Mouse (Mus musculus) forebrain, embryonic 10.5 days (tissue): ENCODE measurements around the gene Lgr6. TPM values are rescaled to one million over a fixed set of nuclear protein-coding genes. Genes with fewer than 3 reads are reported as not detected.

ENCODE experiments used
- DNase-seq: peaks from one replicate; pipeline ENCODE4 v3.0.0-alpha.2; 2017; ENCODE audit warnings: low spot score; ENCODE audit errors: extremely low spot score
- H3K27ac ChIP-seq: fragments of 300-500 bp; sonication (generic); 2 replicates; pipeline ENCODE4 v1.5.1; 2016; ENCODE audit warnings: mild to moderate bottlenecking
- H3K27me3 ChIP-seq: fragments of 300-500 bp; sonication (generic); 2 replicates; pipeline ENCODE4 v1.6.1; 2016; ENCODE audit warnings: mild to moderate bottlenecking; ENCODE audit not compliant: poor library complexity, severe bottlenecking
- H3K36me3 ChIP-seq: fragments of 300-500 bp; sonication (generic); replicated peaks from 2 replicates; pipeline ENCODE4 v1.6.1; 2016; ENCODE audit warnings: mild to moderate bottlenecking, moderate library complexity
- H3K4me1 ChIP-seq: fragments of 300-500 bp; sonication (generic); 2 replicates; pipeline ENCODE4 v1.6.1; 2016
- H3K4me3 ChIP-seq: fragments of 300-500 bp; sonication (generic); 2 replicates; pipeline ENCODE4 v1.5.1; 2016; ENCODE audit warnings: mild to moderate bottlenecking, moderate library complexity
- H3K9me3 ChIP-seq: fragments of 300-500 bp; sonication (generic); 2 replicates; pipeline ENCODE4 v1.6.1; 2016; ENCODE audit warnings: mild to moderate bottlenecking, moderate library complexity
- WGBS: fragments of 180-500 bp; shearing (Covaris S2); methylation state at CpG from one replicate; pipeline ENCODE4 v1.1.7; 2016; 5-methylcytosine and 5-hydroxymethylcytosine counted together
- polyA plus RNA-seq: library from polyadenylated mRNA; unstranded; fragments of >200 nt; fragmentation: Nextera tagmentation; extraction: Ambion mirVana; gene quantifications from 2 replicates; pipeline ENCODE4 v1.2.1, GENCODE M21; 2016

The Lgr6 gene
- polyA plus RNA-seq, 1 experiment from 2014 or later, result 0.14 TPM

DNA sequence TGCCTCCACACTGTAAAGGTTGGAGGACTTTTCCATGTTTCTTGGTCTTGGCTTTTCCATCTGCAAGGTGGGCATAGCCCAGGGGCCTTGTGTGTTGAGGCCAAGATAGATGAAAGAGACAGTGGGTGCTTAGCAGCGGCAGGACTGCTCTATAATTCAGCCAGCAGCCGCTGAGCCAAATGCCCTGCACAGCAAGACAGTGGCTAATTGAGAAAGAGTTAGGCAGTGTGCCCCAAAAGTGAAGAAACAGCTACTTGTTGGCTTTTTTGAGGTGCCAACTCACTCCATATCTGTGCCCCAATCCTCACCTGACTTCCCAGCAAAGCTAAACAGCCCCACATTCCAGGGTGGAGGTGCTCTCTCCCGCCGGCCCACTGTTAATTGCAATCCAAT is 85.3 kb downstream of the Lgr6 start:
- peaks cover 34% of the 10 kb centered on the region for H3K4me1 ChIP-seq

DNA sequence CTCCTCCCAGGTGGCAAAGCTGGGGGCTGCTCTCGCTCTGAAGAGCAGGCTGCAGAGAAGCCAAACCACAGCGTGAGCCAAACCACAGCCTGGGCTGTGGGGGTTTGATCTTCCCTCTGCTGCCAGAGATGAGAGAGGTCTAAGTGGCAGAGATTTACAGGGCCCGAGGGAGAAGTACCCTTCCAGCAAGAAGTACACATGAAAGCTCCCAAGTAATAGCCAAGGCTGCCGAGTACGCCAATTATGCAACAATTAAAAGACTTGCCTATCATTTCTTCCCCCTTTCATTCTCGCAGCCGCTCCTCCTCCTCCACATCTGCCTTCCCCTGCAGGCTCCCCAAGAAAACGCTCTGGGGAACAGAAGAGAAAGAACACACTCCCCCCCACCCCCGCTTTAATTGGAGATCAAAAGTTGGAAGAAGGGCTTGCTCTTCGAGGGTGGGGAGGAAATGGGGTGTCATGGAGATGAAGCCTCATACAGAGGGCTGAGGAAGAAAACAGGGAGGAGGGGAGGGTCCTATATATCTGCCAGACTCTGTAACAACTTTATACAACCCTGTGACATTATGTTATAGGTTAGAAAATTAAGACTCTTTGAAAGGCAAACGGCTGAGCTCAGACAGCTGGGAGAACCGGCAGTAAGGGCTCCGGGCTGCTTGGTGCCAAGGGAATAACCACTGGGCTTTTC is 85.8 kb downstream of the Lgr6 start:
- H3K36me3 ChIP-seq, result no peaks in the 10 kb centered on the region
- no peaks in the 10 kb centered on the region; the same call in 1 of the 2 replicates for H3K27me3 ChIP-seq
- 54% methylated on average over 13 of the region's 13 CpGs for WGBS
- no peak overlapping the region for H3K4me3 ChIP-seq
- H3K27ac ChIP-seq, result peak overlapping the region; percentile 57; the same call in 1 of the 2 replicates
- DNase-seq, result no peak
- no peaks in the 10 kb centered on the region for H3K9me3 ChIP-seq
- peaks cover 34% of the 10 kb centered on the region for H3K4me1 ChIP-seq

More for the DNA sequence above, 85.3 kb downstream of the Lgr6 start:
- Histone ChIP-seq H3K9me3 (no peaks in the 10 kb centered on the region), H3K27ac (no peak overlapping the region), H3K27me3 (no peaks in the 10 kb centered on the region; the same call in 1 of the 2 replicates), H3K4me3 (no peak overlapping the region), H3K36me3 (no peaks in the 10 kb centered on the region)
- 79% methylated on average over 4 of the region's 4 CpGs for WGBS
- DNase-seq, result no peak

GRCm38 (mm10) chr1:135017656-135018015 is 87.4 kb downstream of the Lgr6 start:
- 87% methylated on average over 2 of the region's 2 CpGs for WGBS
- Histone ChIP-seq H3K27me3 (no peaks in the 10 kb centered on the region; the same call in 1 of the 2 replicates), H3K36me3 (no peaks in the 10 kb centered on the region), H3K4me3 (no peak overlapping the region), H3K9me3 (no peaks in the 10 kb centered on the region), H3K27ac (no peak overlapping the region), H3K4me1 (peaks cover 34% of the 10 kb centered on the region)
- DNase-seq, result no peak

DNA sequence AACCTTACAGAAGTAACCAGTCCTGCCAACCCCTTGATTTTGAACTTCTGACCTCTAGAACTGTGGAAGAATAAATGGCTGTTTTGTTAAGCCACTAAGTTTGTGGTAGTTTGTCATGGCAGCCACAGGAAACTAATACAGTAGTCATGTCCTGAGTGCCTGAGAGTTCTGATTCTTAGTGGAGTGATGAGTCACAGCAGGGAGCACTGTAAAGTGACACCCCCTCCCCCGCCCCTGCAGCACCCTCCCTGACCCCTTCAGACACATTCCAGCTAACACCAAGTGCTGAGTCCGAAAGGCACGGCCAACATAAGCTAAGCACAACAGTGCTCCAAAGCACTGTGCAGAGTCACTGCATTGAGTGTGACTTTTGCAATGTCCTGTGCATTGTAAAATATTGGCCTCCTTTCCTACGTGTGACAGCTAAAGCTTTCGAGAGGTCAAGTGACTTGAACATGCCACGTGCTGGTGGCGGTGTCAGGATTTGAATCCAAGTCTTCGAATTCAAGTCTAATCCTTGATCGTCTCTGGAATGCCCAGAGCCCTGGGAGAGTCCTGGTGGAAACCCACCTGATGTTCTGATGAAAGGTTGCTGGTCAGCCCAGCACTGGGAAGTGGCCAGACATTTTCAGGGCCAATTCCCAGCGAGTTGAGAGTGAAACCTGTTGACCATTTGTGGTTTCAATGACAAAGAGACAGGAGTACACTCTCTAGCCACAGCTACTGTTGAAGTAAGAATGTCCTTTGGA is 88.0 kb downstream of the Lgr6 start:
- 83% methylated on average over 10 of the region's 10 CpGs for WGBS

GRCm38 (mm10) chr1:135014921-135015445 is 90.1 kb downstream of the Lgr6 start:
- DNase-seq, result no peak
- WGBS, result 61% methylated on average over 10 of the region's 10 CpGs
- Histone ChIP-seq H3K27me3 (peaks cover 4% of the 10 kb centered on the region), H3K36me3 (no peaks in the 10 kb centered on the region), H3K4me1 (peaks cover 23% of the 10 kb centered on the region), H3K4me3 (no peak overlapping the region), H3K9me3 (no peaks in the 10 kb centered on the region), H3K27ac (no peak overlapping the region)

More for the DNA sequence above, 88.0 kb downstream of the Lgr6 start:
- DNase-seq, result no peak
- H3K27me3 ChIP-seq, result no peaks in the 10 kb centered on the region; the same call in 1 of the 2 replicates
- H3K4me1 ChIP-seq, result peaks cover 34% of the 10 kb centered on the region
- H3K36me3 ChIP-seq, result no peaks in the 10 kb centered on the region
- no peaks in the 10 kb centered on the region for H3K9me3 ChIP-seq
- H3K27ac ChIP-seq, result no peak overlapping the region
- H3K4me3 ChIP-seq, result no peak overlapping the region

DNA sequence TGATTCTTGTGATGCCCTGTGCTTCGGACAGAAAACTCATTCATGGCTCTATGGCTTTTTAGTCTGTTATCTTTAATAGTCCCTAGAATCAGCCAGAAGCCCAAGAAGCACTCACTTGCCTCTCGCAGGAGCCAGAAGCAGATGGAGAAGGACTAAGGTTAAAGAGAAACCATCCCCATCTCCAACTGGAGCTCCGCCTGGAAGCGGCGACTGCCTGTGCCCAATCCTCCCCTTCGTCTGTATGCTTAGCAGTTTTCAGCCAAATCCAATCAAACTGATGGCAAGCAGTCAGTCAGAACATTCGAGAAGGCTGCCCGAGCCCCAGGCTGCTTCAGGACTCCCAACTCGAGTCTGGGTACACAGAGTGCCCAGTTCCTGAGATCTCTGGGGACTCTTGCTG is 92.6 kb downstream of the Lgr6 start:
- H3K27me3 ChIP-seq, result peaks cover 4% of the 10 kb centered on the region; the same call in 1 of the 2 replicates

GRCm38 (mm10) chr1:135011912-135012311 is 93.2 kb downstream of the Lgr6 start:
- 93% methylated on average over 5 of the region's 5 CpGs for WGBS
- no peaks in the 10 kb centered on the region for H3K36me3 ChIP-seq
- no peak overlapping the region for H3K27ac ChIP-seq
- H3K27me3 ChIP-seq, result peaks cover 4% of the 10 kb centered on the region; the same call in 1 of the 2 replicates
- H3K4me3 ChIP-seq, result no peak overlapping the region
- no peak for DNase-seq
- peaks cover 5% of the 10 kb centered on the region; the same call in 1 of the 2 replicates for H3K4me1 ChIP-seq
- H3K9me3 ChIP-seq, result no peaks in the 10 kb centered on the region

More for the DNA sequence above, 92.6 kb downstream of the Lgr6 start:
- no peak overlapping the region for H3K27ac ChIP-seq
- H3K4me3 ChIP-seq, result no peak overlapping the region
- H3K9me3 ChIP-seq, result no peaks in the 10 kb centered on the region
- no peaks in the 10 kb centered on the region for H3K36me3 ChIP-seq
- peaks cover 5% of the 10 kb centered on the region; the same call in 1 of the 2 replicates for H3K4me1 ChIP-seq
- 82% methylated on average over 9 of the region's 9 CpGs for WGBS
- no peak for DNase-seq

DNA sequence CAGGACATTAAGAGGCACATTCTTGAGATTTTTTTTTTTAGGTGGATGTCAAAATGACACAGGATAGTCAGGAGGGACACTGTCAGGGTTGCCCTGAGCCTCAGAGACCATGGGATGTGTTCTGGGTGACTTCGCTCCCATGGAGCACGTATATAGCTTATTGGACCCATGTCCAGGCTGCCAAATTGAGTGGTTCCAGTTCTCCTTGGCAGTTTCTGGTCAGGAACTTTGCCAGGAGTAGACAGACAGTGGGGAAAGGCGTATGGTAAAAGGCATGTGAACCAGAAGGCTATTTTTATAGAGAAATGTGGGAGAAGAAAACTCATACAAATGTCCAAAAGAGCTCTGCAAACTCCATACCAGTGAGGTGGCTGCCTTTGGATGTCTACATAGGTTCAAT is 95.2 kb downstream of the Lgr6 start:
- H3K4me1 ChIP-seq, result peaks cover 1% of the 10 kb centered on the region; the same call in 1 of the 2 replicates
- no peaks in the 10 kb centered on the region for H3K9me3 ChIP-seq
- DNase-seq, result no peak
- H3K36me3 ChIP-seq, result no peaks in the 10 kb centered on the region
- 84% methylated on average over 3 of the region's 3 CpGs for WGBS
- H3K27me3 ChIP-seq, result peaks cover 4% of the 10 kb centered on the region; the same call in 1 of the 2 replicates
- H3K4me3 ChIP-seq, result no peak overlapping the region
- no peak overlapping the region for H3K27ac ChIP-seq

- WGBS, result 76% methylated on average over 7 of the region's 7 CpGs
- Histone ChIP-seq H3K4me1 (peaks cover 10% of the 10 kb centered on the region), H3K4me3 (no peak overlapping the region), H3K27me3 (peaks cover 4% of the 10 kb centered on the region; the same call in 1 of the 2 replicates), H3K27ac (no peak overlapping the region), H3K36me3 (no peaks in the 10 kb centered on the region), H3K9me3 (no peaks in the 10 kb centered on the region)
- no peak for DNase-seq
Measured at GRCm38 (mm10) chr1:135005696-135006095, 99.4 kb downstream of the Lgr6 start.

- Histone ChIP-seq H3K27me3 (no peaks in the 10 kb centered on the region; the same call in 1 of the 2 replicates), H3K36me3 (no peaks in the 10 kb centered on the region), H3K4me3 (no peak overlapping the region), H3K4me1 (peaks cover 10% of the 10 kb centered on the region), H3K27ac (no peak overlapping the region), H3K9me3 (no peaks in the 10 kb centered on the region)
- no peak for DNase-seq
- 55% methylated on average over 4 of the region's 4 CpGs for WGBS
Measured at GRCm38 (mm10) chr1:135003346-135003745, 101.7 kb downstream of the Lgr6 start.

DNA sequence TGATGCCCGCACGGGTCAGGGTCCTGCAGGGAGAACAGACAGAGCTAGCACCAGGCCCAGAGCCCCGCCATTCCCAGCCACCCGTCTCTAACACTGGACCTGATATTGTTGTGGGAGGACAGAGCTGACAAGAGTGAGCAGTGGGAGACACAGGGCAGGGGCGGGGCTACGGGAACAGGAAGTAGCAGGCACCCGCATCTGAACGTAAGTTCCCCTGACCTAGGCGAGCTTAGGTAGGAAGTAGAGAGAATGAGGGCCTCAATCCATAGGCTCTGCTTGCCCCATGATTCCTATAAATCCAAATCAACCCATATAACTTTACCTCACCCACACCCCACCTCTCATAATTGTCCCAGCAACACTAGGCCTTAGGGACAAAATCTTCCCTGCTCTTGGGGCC is 104.5 kb downstream of the Lgr6 start:
- WGBS, result 82% methylated on average over 9 of the region's 9 CpGs
- H3K4me3 ChIP-seq, result no peak overlapping the region
- no peaks in the 10 kb centered on the region for H3K36me3 ChIP-seq

DNA sequence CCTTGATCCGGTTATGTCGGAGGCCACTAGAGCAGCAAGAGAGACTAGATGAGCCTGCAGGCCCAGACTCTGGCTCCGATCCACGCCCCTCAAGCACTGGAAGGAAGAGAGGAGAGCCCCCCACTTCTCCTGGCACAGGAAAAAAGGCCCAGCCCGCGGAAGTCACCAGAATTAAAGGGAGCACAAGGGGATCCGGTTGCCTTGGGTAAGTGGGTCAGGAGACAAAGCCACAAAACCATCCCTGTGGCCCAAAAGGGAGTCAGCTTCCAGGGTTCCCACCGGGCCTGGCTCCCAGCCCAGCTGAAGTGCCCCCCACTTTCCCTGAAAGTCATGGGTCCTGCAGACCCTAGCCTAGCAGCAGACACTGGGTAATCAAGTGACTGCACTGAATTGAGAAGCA is 106.8 kb downstream of the Lgr6 start:
- 90% methylated on average over 8 of the region's 8 CpGs for WGBS
- H3K27ac ChIP-seq, result no peak overlapping the region
- no peak for DNase-seq
- H3K9me3 ChIP-seq, result no peaks in the 10 kb centered on the region
- H3K27me3 ChIP-seq, result peaks cover 10% of the 10 kb centered on the region
- peaks cover 14% of the 10 kb centered on the region for H3K4me1 ChIP-seq
- H3K36me3 ChIP-seq, result no peaks in the 10 kb centered on the region
- no peak overlapping the region for H3K4me3 ChIP-seq

More for the DNA sequence above, 104.5 kb downstream of the Lgr6 start:
- Histone ChIP-seq H3K27me3 (no peaks in the 10 kb centered on the region; the same call in 1 of the 2 replicates), H3K27ac (no peak overlapping the region), H3K9me3 (no peaks in the 10 kb centered on the region), H3K4me1 (peaks cover 16% of the 10 kb centered on the region)
- DNase-seq, result no peak

- Histone ChIP-seq H3K36me3 (no peaks in the 10 kb centered on the region), H3K27ac (no peak overlapping the region), H3K9me3 (no peaks in the 10 kb centered on the region), H3K4me3 (no peak overlapping the region), H3K27me3 (peaks cover 11% of the 10 kb centered on the region), H3K4me1 (peaks cover 9% of the 10 kb centered on the region)
- DNase-seq, result no peak
- WGBS, result 92% methylated on average over 5 of the region's 5 CpGs
Measured at GRCm38 (mm10) chr1:134997568-134997967, 107.5 kb downstream of the Lgr6 start.
